Comparison of ENCODE assay signal across 28 mouse cellular contexts in genomic region chr17:9729020-9729419, GRCm38 (mm10). TPM values are rescaled to one million over a fixed set of nuclear protein-coding genes. Genes with fewer than 3 reads are reported as not detected.
DNase-seq lines count a peak whose midpoint lies in the region; ATAC-seq and TF ChIP-seq lines count a peak whose summit lies in the region.
"Had no signal": no experiment of that assay in that cellular context is flagged by ENCODE, and none has a peak within 500 bp of the region (broad histone marks: within the 10 kb centered on the region; RNA-seq: fewer than 3 reads in every experiment).

No protein-coding gene starts in this region.

- ATAC-seq in hindbrain, embryonic 14.5 days (ENCODE audit: low FRiP score), result no peak
- ATAC-seq in midbrain, embryonic 13.5 days, result no peak
- no peak for ATAC-seq in midbrain, postnatal 0 days (ENCODE audit: low FRiP score)
- ATAC-seq: forebrain, embryonic 13.5 days; forebrain, postnatal 0 days; hindbrain, embryonic 16.5 days; inflammation-experienced regulatory T-cells, adult 6 months; intestine, postnatal 0 days had no signal

- no peak for TF ChIP-seq CTCF in midbrain, postnatal 0 days (IDR thresholded peaks at IDR 0.05)

- WGBS in hindbrain, embryonic 10.5 days, result 75% methylated on average over 3 of the region's 3 CpGs
- 94% methylated on average over 3 of the region's 3 CpGs for WGBS in hindbrain, embryonic 14.5 days
- WGBS in midbrain, embryonic 13.5 days, result 87% methylated on average over 3 of the region's 3 CpGs
- 85% methylated on average over 3 of the region's 3 CpGs for WGBS in midbrain, postnatal 0 days

- no peaks in the 10 kb centered on the region for H3K36me3 ChIP-seq in hindbrain, embryonic 10.5 days
- H3K36me3 ChIP-seq in hindbrain, embryonic 14.5 days (replicated peaks; ENCODE audit: control insufficient read depth, insufficient read depth), result no peaks in the 10 kb centered on the region
- H3K36me3 ChIP-seq in midbrain, embryonic 13.5 days, result no peaks in the 10 kb centered on the region
- H3K36me3 ChIP-seq in midbrain, postnatal 0 days (ENCODE audit: insufficient read depth, low read length), result no peaks in the 10 kb centered on the region
- H3K36me3 ChIP-seq: embryonic facial prominence, embryonic 12.5 days; G1E; heart, embryonic 10.5 days had no signal

- H3K27me3 ChIP-seq in hindbrain, embryonic 10.5 days (ENCODE audit: insufficient read depth, poor library complexity, severe bottlenecking), result no peaks in the 10 kb centered on the region
- H3K27me3 ChIP-seq in hindbrain, embryonic 14.5 days (ENCODE audit: control insufficient read depth, insufficient read depth, low read length), result no peaks in the 10 kb centered on the region
- H3K27me3 ChIP-seq in midbrain, embryonic 13.5 days, result no peaks in the 10 kb centered on the region
- no peaks in the 10 kb centered on the region for H3K27me3 ChIP-seq in midbrain, postnatal 0 days (ENCODE audit: insufficient read depth, low read length)
- H3K27me3 ChIP-seq: CH12.LX; embryonic facial prominence, embryonic 12.5 days; forebrain, embryonic 13.5 days had no signal

- DNase-seq in hindbrain, embryonic 10.5 days (ENCODE audit: low spot score), result no peak
- no peak for DNase-seq in hindbrain, embryonic 14.5 days (ENCODE audit: low spot score)
- no peak for DNase-seq in midbrain, postnatal 0 days (ENCODE audit: low spot score)
- peak; percentile 21 for DNase-seq in ES-CJ7 (ENCODE audit: low read depth, low spot score)
- DNase-seq in ZHBTc4 (ENCODE audit: low read depth, low spot score), result peak; percentile 61
- DNase-seq in left cerebral cortex, adult 8-10 months (ENCODE audit: low spot score in 2 of 2), result no peak
- DNase-seq in cerebellum, postnatal 4 days (ENCODE audit: low spot score in 2 of 2), result no peak
- DNase-seq: adrenal gland, adult 2 months; adrenal gland, postnatal 25 days; cerebellum, adult 2 months; cerebellum, postnatal 14 days; forebrain, postnatal 0 days; heart, adult 18-20 months; heart, postnatal 10 days; heart, postnatal 4 days had no signal

- H3K4me2 ChIP-seq in hindbrain, embryonic 14.5 days (replicated peaks), result no peak overlapping the region
- H3K4me2 ChIP-seq in midbrain, embryonic 13.5 days (replicated peaks), result no peak overlapping the region
- H3K4me2 ChIP-seq in midbrain, postnatal 0 days (ENCODE audit: low read depth, low read length, poor library complexity, severe bottlenecking), result no peak overlapping the region
- H3K4me2 ChIP-seq: embryonic facial prominence, embryonic 12.5 days; forebrain, embryonic 13.5 days had no signal

- H3K4me1 ChIP-seq in hindbrain, embryonic 10.5 days (replicated peaks), result peaks cover 34% of the 10 kb centered on the region
- H3K4me1 ChIP-seq in hindbrain, embryonic 14.5 days (replicated peaks; ENCODE audit: control insufficient read depth, insufficient read depth, low read length), result peaks cover 10% of the 10 kb centered on the region; the same call in 1 of the 2 replicates
- H3K4me1 ChIP-seq in midbrain, embryonic 13.5 days (replicated peaks), result peaks cover 24% of the 10 kb centered on the region
- H3K4me1 ChIP-seq in midbrain, postnatal 0 days (ENCODE audit: insufficient read depth, low read length), result no peaks in the 10 kb centered on the region
- H3K4me1 ChIP-seq: embryonic facial prominence, embryonic 12.5 days had no signal

- H3K4me3 ChIP-seq in hindbrain, embryonic 10.5 days, result no peak overlapping the region
- H3K4me3 ChIP-seq in hindbrain, embryonic 14.5 days (replicated peaks; ENCODE audit: low read length), result no peak overlapping the region
- no peak overlapping the region for H3K4me3 ChIP-seq in midbrain, embryonic 13.5 days (replicated peaks)
- no peak overlapping the region for H3K4me3 ChIP-seq in midbrain, postnatal 0 days (ENCODE audit: low read depth, low read length)
- H3K4me3 ChIP-seq: embryonic facial prominence, embryonic 12.5 days; forebrain, embryonic 13.5 days; heart, embryonic 10.5 days had no signal

- no peak overlapping the region for H3K9ac ChIP-seq in hindbrain, embryonic 14.5 days
- H3K9ac ChIP-seq in midbrain, embryonic 13.5 days (replicated peaks), result no peak overlapping the region
- H3K9ac ChIP-seq in midbrain, postnatal 0 days (replicated peaks; ENCODE audit: low read length, poor library complexity, severe bottlenecking), result no peak overlapping the region
- H3K9ac ChIP-seq: embryonic facial prominence, embryonic 12.5 days; forebrain, embryonic 13.5 days; forebrain, postnatal 0 days had no signal

- no peaks in the 10 kb centered on the region for H3K9me3 ChIP-seq in hindbrain, embryonic 10.5 days
- H3K9me3 ChIP-seq in hindbrain, embryonic 14.5 days (ENCODE audit: control insufficient read depth, low read length), result no peaks in the 10 kb centered on the region
- H3K9me3 ChIP-seq in midbrain, embryonic 13.5 days, result no peaks in the 10 kb centered on the region
- no peaks in the 10 kb centered on the region for H3K9me3 ChIP-seq in midbrain, postnatal 0 days (ENCODE audit: low read length)
- H3K9me3 ChIP-seq: embryonic facial prominence, embryonic 12.5 days; forebrain, embryonic 13.5 days; heart, embryonic 10.5 days had no signal

- H3K27ac ChIP-seq in hindbrain, embryonic 10.5 days, result peak overlapping the region; percentile 0; the same call in 1 of the 2 replicates
- no peak overlapping the region for H3K27ac ChIP-seq in hindbrain, embryonic 14.5 days
- 0 out of 2 replicates have a peak overlapping the region, but pooled peaks have one; percentile 19 for H3K27ac ChIP-seq in midbrain, embryonic 13.5 days
- H3K27ac ChIP-seq in midbrain, postnatal 0 days (ENCODE audit: low read depth, low read length), result no peak overlapping the region
- H3K27ac ChIP-seq: embryonic facial prominence, embryonic 12.5 days; forebrain, embryonic 13.5 days; heart, embryonic 10.5 days had no signal

RNA-seq across cellular contexts. Expression of gene Pabpc6, which starts 59.5 kb away (rescaled TPM):
- 0.06 TPM in 1 of 2 replicates, not detected in the other for polyA plus RNA-seq in hindbrain, embryonic 10.5 days (2016; fragmentation: Nextera tagmentation; extraction: Ambion mirVana)
- not detected in 2 replicates for polyA plus RNA-seq in hindbrain, embryonic 14.5 days (2014; fragmentation: Nextera tagmentation; extraction: Ambion mirVana)
- not detected in 2 replicates for polyA plus RNA-seq in midbrain, embryonic 13.5 days (2015; fragmentation: Nextera tagmentation; extraction: Ambion mirVana)
- not detected in 2 replicates for total RNA-seq in midbrain, postnatal 0 days (2014; rRNA removed)
- not detected in 2 replicates for polyA plus RNA-seq in midbrain, postnatal 0 days (2015; fragmentation: Nextera tagmentation; extraction: Ambion mirVana)
- total RNA-seq in left cerebral cortex, adult 8-10 months (2022), result under 1 TPM in 2 of 4 experiments, not detected in 2; 0.09 to 0.15 TPM
- total RNA-seq: adrenal gland, adult 2 months; adrenal gland, postnatal 25 days; CH12.LX; forebrain, postnatal 0 days; gastrocnemius, adult 8-10 months; gastrocnemius, postnatal 4 days; heart, adult 18-20 months; heart, postnatal 10 days; heart, postnatal 4 days had no signal
- polyA plus RNA-seq: adrenal gland, adult 2 months; cerebellum, adult 2 months; cortical plate, adult 2 months; embryonic facial prominence, embryonic 12.5 days; forebrain, embryonic 13.5 days; forebrain, postnatal 0 days; G1E; heart, embryonic 10.5 days; heart, embryonic 14.5 days; hindbrain, embryonic 16.5 days; inflammation-experienced regulatory T-cells, adult 6 months; intestine, postnatal 0 days had no signal

Comparison
In these comparisons a context has a peak if more than half of its experiments do, and no peak if none do; other contexts are left out.
1. H3K27ac ChIP-seq: peak in hindbrain, embryonic 10.5 days (single experiment) and midbrain, embryonic 13.5 days (single experiment); none in hindbrain, embryonic 14.5 days (single experiment) and midbrain, postnatal 0 days (single experiment).
2. DNase-seq: peak in ES-CJ7 (single experiment) and ZHBTc4 (single experiment); none in hindbrain, embryonic 10.5 days (single experiment), hindbrain, embryonic 14.5 days (single experiment), midbrain, postnatal 0 days (single experiment), left cerebral cortex, adult 8-10 months (0 of 2) and cerebellum, postnatal 4 days (0 of 2).